Mouse (Mus musculus): ENCODE data around the gene Sae1. TPM values are rescaled to one million over a fixed set of nuclear protein-coding genes. Genes with fewer than 3 reads are reported as not detected.

The Sae1 gene
- polyA plus RNA-seq, 1 experiment = 29.2 TPM

GRCm38 (mm10) chr7:16402968-16403948 is 15.7 kb upstream of the Sae1 start:
- DNase-seq = peak; percentile 36

GRCm38 (mm10) chr7:16402449-16402848 is 14.8 kb upstream of the Sae1 start:
- no peak for TF ChIP-seq POLR2A (IDR thresholded peaks at IDR 0.05; ENCODE audit: low read depth, low read length)
- no peak for TF ChIP-seq CTCF (conservative IDR thresholded peaks at IDR 0.05; ENCODE audit: insufficient read depth, insufficient read length, low read depth, low read length)
- H3K27ac ChIP-seq (ENCODE audit: insufficient read depth, low read depth, low read length) = peak overlapping the region; percentile 100
- H3K27me3 ChIP-seq (replicated peaks; ENCODE audit: control insufficient read depth, insufficient read depth, low read length) = no peaks in the 10 kb centered on the region
- DNase-seq = no peak
- WGBS = 17% methylated on average over 9 of the region's 9 CpGs
- H3K36me3 ChIP-seq (ENCODE audit: control insufficient read depth, insufficient read depth, low read length) = no peaks in the 10 kb centered on the region
- peak overlapping the region; percentile 89 for H3K4me3 ChIP-seq (ENCODE audit: insufficient read depth, low read depth, low read length)
- peaks cover 34% of the 10 kb centered on the region for H3K4me1 ChIP-seq (ENCODE audit: control insufficient read depth, insufficient read depth, low read length)

More at GRCm38 (mm10) chr7:16402968-16403948, 15.7 kb upstream of the Sae1 start:
- 49% methylated on average over 21 of the region's 21 CpGs for WGBS
- peak overlapping the region; percentile 27; the same call in 1 of the 2 replicates for H3K4me3 ChIP-seq (ENCODE audit: insufficient read depth, low read depth, low read length)
- H3K27ac ChIP-seq (ENCODE audit: insufficient read depth, low read depth, low read length) = peak overlapping the region; percentile 71
- H3K36me3 ChIP-seq (ENCODE audit: control insufficient read depth, insufficient read depth, low read length) = no peaks in the 10 kb centered on the region
- peaks cover 34% of the 10 kb centered on the region for H3K4me1 ChIP-seq (ENCODE audit: control insufficient read depth, insufficient read depth, low read length)
- TF ChIP-seq POLR2A (IDR thresholded peaks at IDR 0.05; ENCODE audit: low read depth, low read length) = no peak
- no peak for TF ChIP-seq CTCF (conservative IDR thresholded peaks at IDR 0.05; ENCODE audit: insufficient read depth, insufficient read length, low read depth, low read length)
- no peaks in the 10 kb centered on the region for H3K27me3 ChIP-seq (replicated peaks; ENCODE audit: control insufficient read depth, insufficient read depth, low read length)

GRCm38 (mm10) chr7:16401991-16402431 is 14.4 kb upstream of the Sae1 start:
- TF ChIP-seq POLR2A (IDR thresholded peaks at IDR 0.05; ENCODE audit: low read depth, low read length) = no peak
- no peak for TF ChIP-seq CTCF (conservative IDR thresholded peaks at IDR 0.05; ENCODE audit: insufficient read depth, insufficient read length, low read depth, low read length)
- DNase-seq = peak; percentile 44
- H3K36me3 ChIP-seq (ENCODE audit: control insufficient read depth, insufficient read depth, low read length) = no peaks in the 10 kb centered on the region
- WGBS = 11% methylated on average over 17 of the region's 17 CpGs
- peaks cover 34% of the 10 kb centered on the region for H3K4me1 ChIP-seq (ENCODE audit: control insufficient read depth, insufficient read depth, low read length)
- H3K4me3 ChIP-seq (ENCODE audit: insufficient read depth, low read depth, low read length) = peak overlapping the region; percentile 89
- H3K27me3 ChIP-seq (replicated peaks; ENCODE audit: control insufficient read depth, insufficient read depth, low read length) = no peaks in the 10 kb centered on the region
- H3K27ac ChIP-seq (ENCODE audit: insufficient read depth, low read depth, low read length) = peak overlapping the region; percentile 100

- under 1% methylated on average over 70 of the region's 85 CpGs for WGBS
- H3K27ac ChIP-seq (ENCODE audit: insufficient read depth, low read depth, low read length) = peak within 1 kb of the TSS; percentile 100
- H3K4me3 ChIP-seq (ENCODE audit: insufficient read depth, low read depth, low read length) = peak within 1 kb of the TSS; percentile 89
- no peaks in the 10 kb centered on the region for H3K36me3 ChIP-seq (ENCODE audit: control insufficient read depth, insufficient read depth, low read length)
- H3K27me3 ChIP-seq (replicated peaks; ENCODE audit: control insufficient read depth, insufficient read depth, low read length) = no peaks in the 10 kb centered on the region
- peak; percentile 94 for DNase-seq
- peaks cover 29% of the 10 kb centered on the region for H3K4me1 ChIP-seq (ENCODE audit: control insufficient read depth, insufficient read depth, low read length)
- TF ChIP-seq CTCF (conservative IDR thresholded peaks at IDR 0.05; ENCODE audit: insufficient read depth, insufficient read length, low read depth, low read length) = no peak
- peak; percentile 69 for TF ChIP-seq POLR2A (IDR thresholded peaks at IDR 0.05; ENCODE audit: low read depth, low read length)
Observed at GRCm38 (mm10) chr7:16400689-16401611, 13.3 kb upstream of the Sae1 start, which contains the start of gene Zc3h4. TSS of gene Zc3h4 (plus strand) at chr7:16400910.

- H3K27me3 ChIP-seq (replicated peaks; ENCODE audit: control insufficient read depth, insufficient read depth, low read length) = no peaks in the 10 kb centered on the region
- peak overlapping the region; percentile 100 for H3K27ac ChIP-seq (ENCODE audit: insufficient read depth, low read depth, low read length)
- peak overlapping the region; percentile 89 for H3K4me3 ChIP-seq (ENCODE audit: insufficient read depth, low read depth, low read length)
- TF ChIP-seq POLR2A (IDR thresholded peaks at IDR 0.05; ENCODE audit: low read depth, low read length) (peak; percentile 79), CTCF (conservative IDR thresholded peaks at IDR 0.05; ENCODE audit: insufficient read depth, insufficient read length, low read depth, low read length) (no peak)
- H3K36me3 ChIP-seq (ENCODE audit: control insufficient read depth, insufficient read depth, low read length) = no peaks in the 10 kb centered on the region
- 1% methylated on average over 77 of the region's 77 CpGs for WGBS
- peak; percentile 99 for DNase-seq
- H3K4me1 ChIP-seq (ENCODE audit: control insufficient read depth, insufficient read depth, low read length) = peaks cover 21% of the 10 kb centered on the region
Observed at GRCm38 (mm10) chr7:16399820-16400688, 12.4 kb upstream of the Sae1 start.
